Comparison of ENCODE assay signal across 8 mouse cellular contexts in the genomic region with DNA sequence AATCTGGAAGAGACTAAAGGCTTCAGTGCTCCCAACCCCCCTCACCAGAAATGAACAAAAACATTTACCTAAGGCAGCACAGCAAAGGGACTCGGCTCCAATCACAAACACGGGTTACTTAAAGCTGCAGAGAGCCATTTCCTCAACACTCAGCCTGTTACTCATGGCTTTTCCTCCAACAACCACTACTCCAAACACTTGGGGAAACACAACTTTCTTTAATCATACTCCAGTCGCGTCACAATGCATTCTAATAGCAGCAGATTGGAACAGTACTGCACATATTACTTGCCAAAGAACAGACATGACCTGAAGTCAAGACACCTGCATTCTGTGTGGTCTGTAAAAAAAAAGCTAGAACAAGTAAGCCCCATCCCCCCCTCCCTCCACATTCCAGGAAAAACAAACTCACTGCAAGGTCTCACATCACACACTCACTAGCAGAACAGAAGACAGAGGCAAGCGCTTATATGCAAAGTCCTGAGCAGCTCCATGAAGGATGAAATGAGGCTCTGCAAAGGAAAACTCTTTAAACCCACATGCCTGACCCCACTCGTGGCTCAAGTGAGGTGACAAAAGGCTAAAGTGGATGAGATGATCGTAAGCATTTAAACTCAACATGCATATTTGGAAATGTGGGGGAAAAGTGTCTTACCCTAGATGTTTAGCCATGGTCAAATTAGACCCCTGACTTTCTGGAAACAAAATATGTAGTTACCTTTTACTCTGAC. TPM values are rescaled to one million over a fixed set of nuclear protein-coding genes. Genes with fewer than 3 reads are reported as not detected.
DNase-seq lines count a peak whose midpoint lies in the region; ATAC-seq lines count a peak whose summit lies in the region.

No protein-coding gene starts in this region.

- peak overlapping the region; percentile 32 for H3K27ac ChIP-seq in lung, embryonic 16.5 days (ENCODE audit: low read length)
- peak overlapping the region; percentile 29; the same call in 1 of the 2 replicates for H3K27ac ChIP-seq in hindbrain, embryonic 10.5 days
- H3K27ac ChIP-seq in macrophage: peak overlapping the region; percentile 100

- H3K27me3 ChIP-seq in lung, embryonic 16.5 days (ENCODE audit: control insufficient read depth, insufficient read depth, low read depth, low read length): no peaks in the 10 kb centered on the region
- no peaks in the 10 kb centered on the region for H3K27me3 ChIP-seq in hindbrain, embryonic 10.5 days (ENCODE audit: insufficient read depth, poor library complexity, severe bottlenecking)

- WGBS in lung, embryonic 16.5 days: 4% methylated on average over 7 of the region's 7 CpGs
- 52% methylated on average over 7 of the region's 7 CpGs for WGBS in hindbrain, embryonic 10.5 days
- 14% methylated on average over 7 of the region's 7 CpGs for WGBS in macrophage (ENCODE audit: missing documents)

- peak overlapping the region; percentile 67 for H3K9ac ChIP-seq in lung, embryonic 16.5 days (ENCODE audit: low read length)

- no peak for ATAC-seq in lung, embryonic 16.5 days (ENCODE audit: low read depth)
- ATAC-seq in granulocyte monocyte progenitor cell, adult 5-6 weeks (replicated peaks; ENCODE audit: poor library complexity, severe bottlenecking): no peak

- no peak for DNase-seq in lung, postnatal 4 days
- DNase-seq in embryo, embryonic 10.5 days (ENCODE audit: low spot score): peak; percentile 44
- no peak for DNase-seq in hindbrain, embryonic 10.5 days (ENCODE audit: low spot score)
- DNase-seq in right cerebral cortex, postnatal 4 days: no peak
- no peak for DNase-seq in right cerebral cortex, postnatal 25 days

- peak overlapping the region; percentile 54 for H3K4me3 ChIP-seq in lung, embryonic 16.5 days (ENCODE audit: low read length)
- H3K4me3 ChIP-seq in hindbrain, embryonic 10.5 days: peak overlapping the region; percentile 91
- H3K4me3 ChIP-seq in macrophage (ENCODE audit: inconsistent target): peak overlapping the region; percentile 68

- peaks cover 69% of the 10 kb centered on the region for H3K79me2 ChIP-seq in macrophage (ENCODE audit: inconsistent target)

- peak overlapping the region; percentile 89 for H3K4me2 ChIP-seq in lung, embryonic 16.5 days (ENCODE audit: low read depth, low read length)

- no peaks in the 10 kb centered on the region for H3K9me3 ChIP-seq in lung, embryonic 16.5 days (ENCODE audit: control insufficient read depth, low read length)
- no peaks in the 10 kb centered on the region for H3K9me3 ChIP-seq in hindbrain, embryonic 10.5 days

- peaks cover 35% of the 10 kb centered on the region for H3K36me3 ChIP-seq in lung, embryonic 16.5 days (ENCODE audit: control insufficient read depth, insufficient read depth, low read length)
- peaks cover 64% of the 10 kb centered on the region for H3K36me3 ChIP-seq in hindbrain, embryonic 10.5 days
- peaks cover 32% of the 10 kb centered on the region for H3K36me3 ChIP-seq in macrophage (ENCODE audit: inconsistent target)

- peaks cover 15% of the 10 kb centered on the region for H3K4me1 ChIP-seq in lung, embryonic 16.5 days (replicated peaks; ENCODE audit: control insufficient read depth, insufficient read depth, low read length)
- peaks cover 36% of the 10 kb centered on the region for H3K4me1 ChIP-seq in hindbrain, embryonic 10.5 days (replicated peaks)

RNA-seq across cellular contexts. Expression of a gene that starts 26.3 kb away (rescaled TPM):
- polyA plus RNA-seq in lung, embryonic 16.5 days (2015; fragmentation: Nextera tagmentation; extraction: Ambion mirVana): 76.3 and 83.2 TPM in 2 replicates
- polyA plus RNA-seq in hindbrain, embryonic 10.5 days (2016; fragmentation: Nextera tagmentation; extraction: Ambion mirVana): 68.2 and 69.5 TPM in 2 replicates
- total RNA-seq in macrophage (2018; cell fraction: chromatin; rRNA removed): 100 to 1,000 TPM in 7 of 26 experiments, 10 to 100 TPM in 19; 63.9 to 148 (median 86.2) TPM
- 10 to 100 TPM; 31.6 to 62.4 (median 45.0) TPM for total RNA-seq in macrophage (2018; cell fraction: cytosol; rRNA removed)
- total RNA-seq in macrophage (2018; cell fraction: nucleus; rRNA removed): 100 to 1,000 TPM in 4 of 26 experiments, 10 to 100 TPM in 22; 42.7 to 104 (median 71.0) TPM
- polyA plus RNA-seq in macrophage (2018): 46.2 to 54.8 TPM (median 52.4 TPM) in 3 replicates
- total RNA-seq in granulocyte monocyte progenitor cell, adult 5-6 weeks (2014; fragmentation: Nextera tagmentation): 40.9 and 47.7 TPM in 2 replicates
- 22.8 and 23.3 TPM in 2 replicates for total RNA-seq in granulocyte monocyte progenitor cell, adult 5-6 weeks (2017)

RNA-seq across cellular contexts. Expression of a gene that starts 56.8 kb away (rescaled TPM):
- 52.3 and 61.9 TPM in 2 replicates for polyA plus RNA-seq in lung, embryonic 16.5 days (2015; fragmentation: Nextera tagmentation; extraction: Ambion mirVana)
- 2.7 and 6.9 TPM in 2 replicates for polyA plus RNA-seq in hindbrain, embryonic 10.5 days (2016; fragmentation: Nextera tagmentation; extraction: Ambion mirVana)
- total RNA-seq in macrophage (2018; cell fraction: chromatin; rRNA removed): 100 to 1,000 TPM in 3 of 26 experiments, 10 to 100 TPM in 23; 14.2 to 124 (median 35.6) TPM
- total RNA-seq in macrophage (2018; cell fraction: cytosol; rRNA removed): 10 to 100 TPM in 16 of 26 experiments, 1 to 10 TPM in 10; 4.2 to 31.7 (median 13.4) TPM
- total RNA-seq in macrophage (2018; cell fraction: nucleus; rRNA removed): 10 to 100 TPM; 13.1 to 79.6 (median 21.8) TPM
- 14.8 to 16.9 TPM (median 15.5 TPM) in 3 replicates for polyA plus RNA-seq in macrophage (2018)
- 1.8 and 16.0 TPM in 2 replicates for total RNA-seq in granulocyte monocyte progenitor cell, adult 5-6 weeks (2014; fragmentation: Nextera tagmentation)
- 3.7 and 3.9 TPM in 2 replicates for total RNA-seq in granulocyte monocyte progenitor cell, adult 5-6 weeks (2017)

Comparison
In these comparisons a context has a peak if more than half of its experiments do, and no peak if none do; other contexts are left out.
1. H3K27ac ChIP-seq: peak in every context shown above with its lines; median percentile 100 in macrophage; 32 in lung, embryonic 16.5 days; 29 in hindbrain, embryonic 10.5 days.